ENCODE assay signal across 24 mouse cellular contexts in genomic region chr12:85527011-85527410, GRCm38 (mm10).
"Had no signal": no experiment of that assay in that cellular context is flagged by ENCODE, and none has a peak within 500 bp of the region (broad histone marks: within the 10 kb centered on the region; RNA-seq: fewer than 3 reads in every experiment).

No protein-coding gene starts in this region.

- H3K9me3 ChIP-seq: kidney, embryonic 15.5 days; limb, embryonic 10.5 days; limb, embryonic 13.5 days; liver, embryonic 12.5 days; liver, embryonic 15.5 days; lung, embryonic 15.5 days; neural tube, embryonic 12.5 days; neural tube, embryonic 15.5 days; stomach, embryonic 15.5 days had no signal

- H3K36me3 ChIP-seq: kidney, embryonic 15.5 days; limb, embryonic 10.5 days; limb, embryonic 13.5 days; liver, embryonic 12.5 days; liver, embryonic 15.5 days; lung, embryonic 15.5 days; neural tube, embryonic 12.5 days; neural tube, embryonic 15.5 days; stomach, embryonic 15.5 days had no signal

- H3K4me1 ChIP-seq: liver, embryonic 12.5 days had no signal

- DNase-seq: kidney, adult 11 months; kidney, adult 8-10 months; kidney, postnatal 10 days; kidney, postnatal 36 days; layer of hippocampus, adult 9-11 months; liver; lung, adult 18-20 months; lung, postnatal 10 days; lung, postnatal 4 days; midbrain, embryonic 14.5 days; right cerebral cortex, adult 18-20 months; right cerebral cortex, postnatal 14 days; right cerebral cortex, postnatal 4 days; thymus, postnatal 36 days had no signal

- H3K27ac ChIP-seq: limb, embryonic 10.5 days; limb, embryonic 13.5 days; liver, embryonic 12.5 days; liver, embryonic 15.5 days; lung, embryonic 15.5 days; neural tube, embryonic 12.5 days; neural tube, embryonic 15.5 days; stomach, embryonic 15.5 days had no signal

- H3K9ac ChIP-seq: kidney, embryonic 15.5 days; limb, embryonic 13.5 days; liver, embryonic 12.5 days; liver, embryonic 15.5 days; lung, embryonic 15.5 days; neural tube, embryonic 12.5 days; neural tube, embryonic 15.5 days; stomach, embryonic 15.5 days had no signal

- H3K27me3 ChIP-seq: kidney, embryonic 15.5 days; limb, embryonic 13.5 days; liver, embryonic 12.5 days; liver, embryonic 15.5 days; lung, embryonic 15.5 days; neural tube, embryonic 12.5 days; neural tube, embryonic 15.5 days; stomach, embryonic 15.5 days had no signal

- H3K4me3 ChIP-seq: kidney, embryonic 15.5 days; limb, embryonic 10.5 days; limb, embryonic 13.5 days; liver, embryonic 12.5 days; liver, embryonic 15.5 days; lung, embryonic 15.5 days; neural tube, embryonic 12.5 days; neural tube, embryonic 15.5 days; stomach, embryonic 15.5 days had no signal

- ATAC-seq: liver, embryonic 12.5 days had no signal

- H3K4me2 ChIP-seq: kidney, embryonic 15.5 days; limb, embryonic 13.5 days; liver, embryonic 12.5 days; liver, embryonic 15.5 days; lung, embryonic 15.5 days; midbrain, embryonic 11.5 days; neural tube, embryonic 12.5 days; neural tube, embryonic 15.5 days; stomach, embryonic 15.5 days had no signal
